Mouse (Mus musculus) G1E (cell line): ENCODE measurements around the gene Col6a4. TPM values are rescaled to one million over a fixed set of nuclear protein-coding genes. Genes with fewer than 3 reads are reported as not detected.

ENCODE experiments used
- ATAC-seq: 2 replicates; pipeline ENCODE4 v1.8.0; 2016; ENCODE audit warnings: mild to moderate bottlenecking; ENCODE audit not compliant: insufficient number of reproducible peaks, poor library complexity, low FRiP score, severe bottlenecking; ENCODE audit errors: extremely low read depth
- DNase-seq: peaks from one replicate; pipeline ENCODE4 v3.0.0; 2012; ENCODE audit warnings: low spot score
- H3K27me3 ChIP-seq: 2 replicates; pipeline ENCODE4 v1.6.1; 2012; ENCODE audit warnings: mild to moderate bottlenecking, low read length, inconsistent platforms; ENCODE audit not compliant: insufficient read depth
- H3K36me3 ChIP-seq: replicated peaks from 2 replicates; pipeline ENCODE3; 2012; ENCODE audit warnings: mild to moderate bottlenecking, inconsistent platforms
- H3K4me1 ChIP-seq: 2 replicates; pipeline ENCODE4 v1.6.1; 2012; ENCODE audit warnings: low read depth, low read length, inconsistent platforms, mixed read lengths; ENCODE audit not compliant: insufficient read depth
- H3K4me3 ChIP-seq: 2 replicates; pipeline ENCODE4 v1.5.1; 2012; ENCODE audit warnings: low read depth, mild to moderate bottlenecking, inconsistent platforms, low read length, moderate library complexity, mixed read lengths
- H3K9me3 ChIP-seq: replicated peaks from 2 replicates; pipeline ENCODE4 v1.6.1; 2012; ENCODE audit warnings: inconsistent platforms
- CTCF ChIP-seq: IDR thresholded peaks from 2 replicates; pipeline ENCODE4 v1.5.1; 2012; ENCODE audit warnings: low read depth, low read length, inconsistent platforms, mixed read lengths
- GATA1 ChIP-seq: IDR thresholded peaks from 2 replicates; pipeline ENCODE4 v1.6.1; 2012; ENCODE audit warnings: borderline replicate concordance, low read length, inconsistent platforms, mixed read lengths
- GATA2 ChIP-seq: IDR thresholded peaks from 2 replicates; pipeline ENCODE4 v1.6.1; 2012; ENCODE audit warnings: low read depth, low read length, inconsistent platforms, borderline replicate concordance
- POLR2AphosphoS5 ChIP-seq: IDR thresholded peaks from 2 replicates; pipeline ENCODE4 v1.6.1; 2012; ENCODE audit warnings: low read depth, low read length, inconsistent platforms; ENCODE audit not compliant: insufficient replicate concordance
- TAL1 ChIP-seq: conservative IDR thresholded peaks from 2 replicates; pipeline ENCODE4 v1.6.1; 2012; ENCODE audit warnings: low read depth, low read length, inconsistent platforms, mixed read lengths
- polyA plus RNA-seq: library from polyadenylated mRNA; stranded (reverse); fragments of >175 nt; gene quantifications from 2 replicates; pipeline ENCODE4 v1.2.3, GENCODE M21; 2012
- total RNA-seq, 2 experiments: library from RNA; stranded (forward) in 1 of 2; stranded (reverse) in 1 of 2; fragments of 200-1000 nt in 1 of 2; fragments of >200 nt in 1 of 2; fragmentation: Nextera tagmentation in 1 of 2; gene quantifications; 2 replicates each; pipeline ENCODE4 v1.2.3; 2014 to 2017

The Col6a4 gene
- total and polyA plus RNA-seq, 3 experiments, result 0.38 TPM; not detected in 2

DNA sequence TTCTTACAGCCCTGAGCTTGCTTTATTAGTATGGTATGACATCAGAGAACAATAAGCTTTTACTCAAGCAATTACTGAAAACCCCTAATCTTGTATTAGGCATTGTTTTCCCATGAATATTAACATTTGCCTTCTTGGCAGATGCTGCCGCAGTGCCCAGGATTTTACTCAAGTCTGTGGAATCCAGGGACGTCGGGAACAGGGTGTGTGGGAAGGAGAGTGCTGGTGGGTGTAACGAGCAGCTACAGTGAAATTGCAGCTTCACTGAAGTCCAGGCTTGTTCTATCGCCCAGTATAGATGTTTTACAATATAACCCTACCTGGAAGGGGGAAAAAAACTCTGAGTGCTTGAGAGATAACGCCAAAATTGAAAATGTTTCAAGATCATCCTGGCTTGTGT is 104.2 kb downstream of the Col6a4 start:
- Histone ChIP-seq H3K4me3 (no peak overlapping the region), H3K36me3 (no peaks in the 10 kb centered on the region), H3K27me3 (no peaks in the 10 kb centered on the region), H3K4me1 (no peaks in the 10 kb centered on the region), H3K9me3 (peaks cover 52% of the 10 kb centered on the region)
- DNase-seq, result no peak
- TF ChIP-seq POLR2AphosphoS5 (no peak), GATA1 (no peak), CTCF (no peak), GATA2 (no peak), TAL1 (no peak)
- no peak for ATAC-seq

DNA sequence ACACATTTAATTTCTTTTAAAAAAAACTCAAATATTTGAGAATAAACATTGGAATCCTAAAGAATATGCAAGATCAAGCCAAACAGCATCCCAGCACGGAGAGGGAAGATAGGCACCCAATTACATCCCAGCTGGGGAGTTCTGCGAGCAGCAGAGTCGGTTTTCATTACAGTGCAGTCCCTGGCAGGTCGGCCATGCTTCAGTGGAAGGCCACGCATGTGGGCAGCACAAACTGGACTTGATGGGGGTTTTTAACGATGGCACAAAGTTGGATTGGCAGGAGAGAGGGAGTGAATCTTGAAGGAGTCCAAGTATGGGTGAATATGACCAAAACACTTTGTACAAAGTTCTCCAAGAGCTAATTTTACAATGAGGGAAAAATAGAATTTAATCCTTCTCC is 106.5 kb downstream of the Col6a4 start:
- Histone ChIP-seq H3K36me3 (no peaks in the 10 kb centered on the region), H3K27me3 (no peaks in the 10 kb centered on the region), H3K9me3 (peaks cover 44% of the 10 kb centered on the region), H3K4me1 (no peaks in the 10 kb centered on the region), H3K4me3 (no peak overlapping the region)
- TF ChIP-seq GATA2, result no peak
- no peak for TF ChIP-seq TAL1
- TF ChIP-seq POLR2AphosphoS5, result no peak
- TF ChIP-seq CTCF, result no peak
- TF ChIP-seq GATA1, result no peak
- DNase-seq (no peak), ATAC-seq (no peak)

- DNase-seq, result no peak
- Histone ChIP-seq H3K36me3 (no peaks in the 10 kb centered on the region), H3K4me3 (no peak overlapping the region), H3K9me3 (peaks cover 40% of the 10 kb centered on the region), H3K4me1 (no peaks in the 10 kb centered on the region), H3K27me3 (no peaks in the 10 kb centered on the region)
- TF ChIP-seq TAL1 (no peak), GATA1 (no peak), CTCF (no peak), GATA2 (no peak), POLR2AphosphoS5 (no peak)
- no peak for ATAC-seq
Measured at GRCm38 (mm10) chr9:105989468-105989867, 107.1 kb downstream of the Col6a4 start.

GRCm38 (mm10) chr9:105988096-105988495 is 108.5 kb downstream of the Col6a4 start:
- no peaks in the 10 kb centered on the region for H3K4me1 ChIP-seq
- no peak for DNase-seq
- ATAC-seq, result no peak
- TF ChIP-seq CTCF (no peak), GATA1 (no peak), TAL1 (no peak), POLR2AphosphoS5 (no peak), GATA2 (no peak)
- H3K36me3 ChIP-seq, result no peaks in the 10 kb centered on the region
- peaks cover 33% of the 10 kb centered on the region for H3K9me3 ChIP-seq
- no peaks in the 10 kb centered on the region for H3K27me3 ChIP-seq
- H3K4me3 ChIP-seq, result no peak overlapping the region

DNA sequence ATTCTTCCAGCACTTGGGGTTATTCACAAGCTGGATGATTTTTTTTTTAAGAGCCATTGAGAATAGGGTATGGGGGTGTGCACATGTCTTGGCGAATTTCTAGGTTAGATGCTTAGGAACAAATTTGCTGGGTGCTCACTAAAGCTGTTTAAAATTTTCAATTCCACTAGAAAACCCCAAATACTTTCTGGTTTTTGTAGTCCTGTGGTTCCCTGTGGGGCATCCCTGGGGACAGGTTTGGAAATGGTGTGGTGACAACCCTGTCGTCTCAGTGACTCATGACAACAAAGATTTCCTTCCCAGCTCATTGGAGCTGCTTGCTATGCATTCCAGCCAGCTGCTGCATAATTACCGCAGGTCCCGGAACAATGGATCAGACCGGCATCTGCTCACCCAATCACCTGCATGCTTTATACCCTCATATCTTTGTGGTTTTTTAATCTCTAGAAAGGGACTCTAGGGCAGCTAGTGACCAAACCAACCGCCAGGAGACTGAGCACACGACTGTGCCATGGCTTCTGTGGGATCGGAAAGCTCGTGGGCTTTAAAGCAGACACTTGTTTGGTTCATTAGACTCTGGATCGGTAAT is 111.6 kb downstream of the Col6a4 start:
- TF ChIP-seq GATA2 (no peak), GATA1 (no peak), CTCF (no peak), TAL1 (no peak), POLR2AphosphoS5 (no peak)
- H3K4me3 ChIP-seq, result no peak overlapping the region
- no peaks in the 10 kb centered on the region for H3K36me3 ChIP-seq
- H3K9me3 ChIP-seq, result peaks cover 29% of the 10 kb centered on the region
- H3K27me3 ChIP-seq, result no peaks in the 10 kb centered on the region
- ATAC-seq, result no peak
- no peak for DNase-seq
- H3K4me1 ChIP-seq, result no peaks in the 10 kb centered on the region

DNA sequence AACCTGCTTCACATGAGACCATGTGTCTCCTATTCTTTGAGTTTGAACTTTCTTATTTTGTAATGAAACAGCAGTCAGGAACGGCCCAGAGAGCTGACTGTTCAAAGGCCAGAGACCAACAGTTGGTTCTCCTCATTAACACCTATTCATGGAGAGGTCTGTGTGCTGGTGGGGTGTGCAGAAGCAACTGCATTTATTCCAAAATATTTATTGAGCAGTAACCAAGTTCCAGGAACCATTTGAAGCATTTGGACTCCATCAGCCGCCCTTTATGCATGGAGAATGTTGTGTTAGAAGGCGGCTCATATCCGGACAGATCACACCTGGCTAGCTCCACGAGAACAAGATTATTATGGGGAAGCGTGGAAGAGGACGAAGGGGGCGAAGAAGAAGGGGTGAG is 118.1 kb downstream of the Col6a4 start:
- peaks cover 29% of the 10 kb centered on the region for H3K9me3 ChIP-seq
- no peaks in the 10 kb centered on the region for H3K36me3 ChIP-seq
- H3K27me3 ChIP-seq, result no peaks in the 10 kb centered on the region
- no peaks in the 10 kb centered on the region for H3K4me1 ChIP-seq
- H3K4me3 ChIP-seq, result no peak overlapping the region
- no peak for TF ChIP-seq GATA1
- no peak for TF ChIP-seq GATA2
- TF ChIP-seq CTCF, result no peak
- no peak for TF ChIP-seq TAL1
- TF ChIP-seq POLR2AphosphoS5, result no peak
- ATAC-seq (no peak), DNase-seq (no peak)
